Mouse (Mus musculus) lung, adult 2 months (tissue): Measurements from ENCODE around the gene Trip4. TPM values are rescaled to one million over a fixed set of nuclear protein-coding genes. Genes with fewer than 3 reads are reported as not detected.
A peak's percentile ranks its signal among the peaks of the same experiment; 100 is the strongest.

ENCODE experiments used
- DNase-seq: peaks from one replicate; pipeline ENCODE4 v3.0.0; 2022
- H3K4me1 ChIP-seq: fragments of 200-500 bp; 2 replicates; pipeline ENCODE4 v1.6.1; 2011; ENCODE audit warnings: low read length; ENCODE audit not compliant: control insufficient read depth, insufficient read depth
- H3K4me3 ChIP-seq: fragments of 200-500 bp; replicated peaks from 2 replicates; pipeline ENCODE3; 2011; ENCODE audit warnings: low read depth, mild to moderate bottlenecking, control low read depth, low read length; ENCODE audit errors: extremely low read depth
- CTCF ChIP-seq: fragments of 200-500 bp; IDR thresholded peaks from 2 replicates; pipeline ENCODE4 v1.5.1; 2011; ENCODE audit warnings: mild to moderate bottlenecking, low read length, control low read depth; ENCODE audit not compliant: insufficient read depth
- POLR2A ChIP-seq: fragments of 200-500 bp; IDR thresholded peaks from 2 replicates; pipeline ENCODE4 v1.6.1; 2011; ENCODE audit warnings: low read depth, mild to moderate bottlenecking, control low read depth, low read length, borderline replicate concordance; ENCODE audit errors: extremely low read depth
- WGBS: fragments of 180-500 bp; shearing (Covaris S2); methylation state at CpG from one replicate; pipeline ENCODE4 v1.1.7; 2018; 5-methylcytosine and 5-hydroxymethylcytosine counted together
- polyA plus RNA-seq: library from polyadenylated mRNA; depleted of rRNA; stranded (reverse); fragments of >200 nt; gene quantifications from 2 replicates; pipeline ENCODE4 v1.2.3, GENCODE M21; 2012; rRNA removed

Trip4 gene
- polyA plus RNA-seq = 6.7 and 8.4 TPM in 2 replicates

DNA sequence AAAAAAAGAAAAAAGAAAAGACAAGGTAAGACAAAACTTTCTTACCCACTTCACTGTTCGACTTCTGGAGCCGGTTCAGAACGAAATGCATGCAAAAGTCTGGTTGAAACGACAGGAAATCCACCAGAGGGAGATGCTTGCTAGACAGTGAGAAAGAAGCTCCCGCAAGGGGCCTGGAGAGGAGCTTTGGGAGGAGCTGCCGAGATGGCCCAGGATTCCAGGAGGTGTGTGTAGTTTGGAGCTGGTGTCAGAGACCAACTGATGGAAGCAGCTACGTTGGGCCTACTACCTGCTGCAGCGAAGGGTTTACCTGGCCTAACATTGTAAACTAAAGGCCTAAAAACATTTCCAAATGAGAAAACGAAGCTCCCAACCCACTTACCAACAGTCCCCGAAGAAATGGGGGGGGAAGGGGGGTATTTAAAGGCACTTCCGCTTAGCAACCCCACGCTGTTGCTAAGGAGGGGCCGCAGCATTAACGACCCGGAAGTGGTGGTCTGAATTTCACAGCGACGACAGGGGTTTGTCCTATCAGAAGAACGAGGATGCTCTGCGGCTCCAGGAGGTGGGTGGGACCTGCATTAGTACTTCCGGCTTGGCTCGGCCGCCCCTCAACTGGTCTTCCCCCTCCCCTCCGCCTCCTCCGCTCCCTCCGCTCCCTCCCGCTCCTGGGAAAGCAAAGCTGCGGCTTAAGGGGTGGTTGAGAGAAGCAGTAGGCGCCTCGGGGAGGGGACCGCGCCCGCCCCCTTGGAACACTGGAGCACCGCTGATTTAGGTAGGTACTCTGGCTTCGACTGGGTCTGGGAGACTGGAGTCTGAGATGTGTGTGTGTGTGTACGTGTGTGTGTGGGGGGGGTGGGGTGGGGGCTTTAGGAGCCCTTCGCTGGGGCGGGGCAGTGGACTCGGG is at the start of gene Trip4, which contains the start of gene Csnk1g1:
Gene Trip4 (minus strand): TSS at position 401 of the 907 bp plus-strand sequence.
Gene Csnk1g1 (plus strand): TSS at position 531 of the 907 bp plus-strand sequence.
- TF ChIP-seq POLR2A (peak; percentile 27; the same call in 1 of the 2 replicates), CTCF (0 out of 2 replicates have a peak, but pooled peaks have one; percentile 10)
- peak; percentile 89 for DNase-seq
- peak within 1 kb of the TSS; percentile 98 for H3K4me3 ChIP-seq
- WGBS = under 1% methylated on average over 37 of the region's 38 CpGs
- peaks cover 3% of the 10 kb centered on the region for H3K4me1 ChIP-seq

DNA sequence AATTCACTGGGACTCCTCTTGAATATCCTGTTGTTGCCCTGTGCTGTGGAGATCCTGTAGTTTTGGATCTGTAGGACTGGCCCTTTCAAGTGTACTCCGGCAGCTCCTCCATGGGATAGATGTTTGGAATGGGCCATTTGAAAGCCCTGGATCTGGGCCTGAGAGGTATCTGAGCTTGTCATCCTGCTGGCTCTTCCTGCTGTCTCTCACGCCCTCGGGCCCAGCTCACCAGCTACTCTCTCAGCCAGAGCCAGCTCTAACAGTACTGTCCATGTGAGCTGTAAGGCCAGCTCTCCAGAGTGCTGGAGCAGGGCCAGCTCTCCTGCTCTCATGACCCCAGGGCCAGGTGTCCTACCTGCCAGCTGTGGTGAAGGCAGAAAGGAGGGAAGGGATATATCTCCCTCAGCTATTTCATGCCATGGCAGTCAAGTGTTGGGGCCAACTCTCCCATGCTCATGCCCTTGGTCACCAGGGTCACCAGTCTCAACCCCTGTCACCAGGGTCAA is 42.5 kb upstream of the Trip4 start:
- H3K4me1 ChIP-seq = no peaks in the 10 kb centered on the region
- TF ChIP-seq POLR2A = no peak
- H3K4me3 ChIP-seq = no peak overlapping the region
- 81% methylated on average over 3 of the region's 3 CpGs for WGBS
- DNase-seq = no peak

DNA sequence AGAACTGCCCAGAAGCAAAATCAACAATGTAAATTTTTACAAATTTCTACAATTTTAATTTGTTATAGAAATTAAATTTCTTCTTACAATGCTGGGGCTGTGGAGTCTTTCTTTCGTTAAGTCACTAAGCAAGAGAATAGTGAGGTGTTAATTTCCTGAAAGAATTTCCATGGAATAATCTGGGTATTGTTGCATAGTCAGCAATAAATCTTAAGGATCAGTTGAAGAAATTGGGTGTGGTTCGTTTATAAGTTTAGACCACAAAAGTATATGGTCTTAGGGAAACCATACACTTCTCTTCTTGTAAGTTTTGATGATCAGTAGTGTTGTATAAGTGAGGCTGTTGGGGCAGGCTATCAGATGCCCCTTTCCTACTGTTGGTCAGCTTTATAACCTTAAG is 29.0 kb upstream of the Trip4 start:
- TF ChIP-seq CTCF (no peak), POLR2A (no peak)
- no peak overlapping the region for H3K4me3 ChIP-seq
- no peaks in the 10 kb centered on the region for H3K4me1 ChIP-seq
- 88% methylated on average over 2 of the region's 2 CpGs for WGBS
- no peak for DNase-seq

DNA sequence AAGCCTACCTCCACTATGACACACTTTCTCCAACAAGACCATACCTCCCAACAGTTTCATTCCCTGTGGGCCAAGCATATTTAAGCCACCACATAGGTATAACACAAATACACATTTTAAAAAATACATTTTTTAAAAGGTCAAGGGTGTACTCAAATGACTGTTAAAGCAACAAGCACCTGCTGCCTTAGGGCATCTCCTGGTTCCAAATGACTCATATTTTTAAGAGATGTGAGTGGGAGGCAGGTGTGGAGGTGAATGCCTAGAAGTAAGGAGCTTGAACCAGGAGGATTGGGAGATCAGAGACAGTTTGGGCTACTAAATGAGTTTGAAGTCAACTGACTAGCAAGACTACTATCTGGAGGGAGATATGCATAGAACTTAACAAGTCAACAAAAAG is 21.2 kb upstream of the Trip4 start:
- Histone ChIP-seq H3K4me1 (no peaks in the 10 kb centered on the region; the same call in 1 of the 2 replicates), H3K4me3 (no peak overlapping the region)
- TF ChIP-seq POLR2A = no peak
- TF ChIP-seq CTCF = no peak
- no peak for DNase-seq

DNA sequence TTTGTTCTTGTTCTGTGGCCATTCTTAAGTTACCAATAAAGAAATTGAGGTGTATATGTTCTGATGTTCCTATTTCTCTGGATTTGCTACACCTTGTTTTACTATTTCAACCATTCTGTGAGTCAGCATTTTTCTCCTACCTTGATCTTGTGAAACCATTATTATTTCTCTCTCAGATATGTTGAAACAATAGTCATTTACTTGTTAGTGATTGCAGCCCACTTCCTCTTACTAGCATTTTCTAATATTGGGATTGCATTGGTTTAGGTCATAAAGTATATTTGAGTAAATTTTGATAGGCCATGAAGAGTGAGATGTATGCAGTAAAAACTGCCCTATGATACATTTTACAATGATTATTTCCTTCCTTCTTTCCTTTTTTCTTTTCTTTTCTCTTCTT is 19.9 kb upstream of the Trip4 start:
- H3K4me3 ChIP-seq = no peak overlapping the region
- no peak for TF ChIP-seq CTCF
- no peak for TF ChIP-seq POLR2A
- DNase-seq = no peak
- no peaks in the 10 kb centered on the region; the same call in 1 of the 2 replicates for H3K4me1 ChIP-seq

DNA sequence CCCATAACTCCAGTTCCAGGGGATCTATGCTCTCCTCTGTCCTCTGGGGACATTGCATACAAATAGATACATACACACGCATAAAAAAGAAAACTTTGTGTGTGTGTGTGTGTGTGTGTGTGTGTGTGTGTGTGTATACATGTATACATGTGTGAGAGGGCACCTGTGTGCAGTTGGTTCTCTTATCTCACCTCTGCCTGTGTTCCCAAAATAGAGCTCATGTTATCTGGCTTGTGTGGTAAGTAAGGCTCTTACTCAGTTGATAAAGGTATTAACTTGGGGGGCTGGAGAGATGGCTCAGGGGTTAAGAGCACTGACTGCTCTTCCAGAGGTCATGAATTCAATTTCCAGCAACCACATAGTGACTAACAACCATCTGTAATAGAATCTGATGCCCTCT is 8.4 kb upstream of the Trip4 start:
- no peak for DNase-seq
- TF ChIP-seq CTCF = no peak
- no peak for TF ChIP-seq POLR2A
- H3K4me1 ChIP-seq = 0 out of 2 replicates have a peak, but pooled peaks cover 2% of the 10 kb centered on the region
- H3K4me3 ChIP-seq = no peak overlapping the region
- 70% methylated on average over 1 of the region's 1 CpGs for WGBS

DNA sequence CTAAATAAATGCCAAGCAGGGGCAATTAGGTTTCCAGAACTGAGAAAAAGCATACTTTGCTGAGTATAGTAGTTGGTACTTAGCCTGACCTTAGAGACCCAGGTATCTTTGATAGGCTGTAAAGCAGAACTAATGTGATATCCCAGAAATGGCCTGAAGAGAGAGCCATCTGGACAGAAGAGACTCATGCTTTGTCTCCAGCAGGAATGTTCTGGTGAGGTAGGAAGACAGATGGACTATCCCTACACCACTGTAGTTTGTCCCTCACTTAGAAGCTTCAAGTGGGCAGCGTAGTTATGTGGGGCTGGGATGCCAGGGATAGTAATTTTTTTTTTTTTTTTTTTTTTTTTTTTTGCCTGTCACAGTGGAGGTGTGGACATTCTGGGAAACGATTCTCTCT is 5.4 kb upstream of the Trip4 start:
- TF ChIP-seq CTCF (no peak), POLR2A (no peak)
- WGBS = 70% methylated on average over 2 of the region's 2 CpGs
- no peak for DNase-seq
- Histone ChIP-seq H3K4me1 (0 out of 2 replicates have a peak, but pooled peaks cover 2% of the 10 kb centered on the region), H3K4me3 (no peak overlapping the region)

DNA sequence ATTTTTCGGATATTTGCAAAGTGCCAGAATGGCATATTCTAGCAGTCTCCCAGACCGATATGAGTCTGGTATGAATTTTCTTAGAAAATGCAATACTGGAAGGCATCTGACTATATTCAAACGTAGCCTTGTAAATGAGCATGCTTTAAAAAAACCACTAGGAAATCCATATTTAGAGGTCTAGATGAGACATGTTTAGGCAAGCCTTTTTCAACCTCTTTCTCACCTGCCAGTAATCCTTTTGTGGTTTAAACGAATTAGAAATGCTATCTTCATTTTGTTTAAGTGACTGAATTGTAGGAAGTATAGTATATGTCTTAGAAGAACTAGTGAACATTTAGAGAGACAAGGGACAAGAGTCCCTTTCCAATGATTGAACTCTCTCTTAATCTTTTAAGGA is 1.2 kb upstream of the Trip4 start:
- WGBS = 2% methylated on average over 4 of the region's 4 CpGs
- DNase-seq = no peak
- peak overlapping the region; percentile 94 for H3K4me3 ChIP-seq
- no peak for TF ChIP-seq CTCF
- no peak for TF ChIP-seq POLR2A
- peaks cover 3% of the 10 kb centered on the region for H3K4me1 ChIP-seq

DNA sequence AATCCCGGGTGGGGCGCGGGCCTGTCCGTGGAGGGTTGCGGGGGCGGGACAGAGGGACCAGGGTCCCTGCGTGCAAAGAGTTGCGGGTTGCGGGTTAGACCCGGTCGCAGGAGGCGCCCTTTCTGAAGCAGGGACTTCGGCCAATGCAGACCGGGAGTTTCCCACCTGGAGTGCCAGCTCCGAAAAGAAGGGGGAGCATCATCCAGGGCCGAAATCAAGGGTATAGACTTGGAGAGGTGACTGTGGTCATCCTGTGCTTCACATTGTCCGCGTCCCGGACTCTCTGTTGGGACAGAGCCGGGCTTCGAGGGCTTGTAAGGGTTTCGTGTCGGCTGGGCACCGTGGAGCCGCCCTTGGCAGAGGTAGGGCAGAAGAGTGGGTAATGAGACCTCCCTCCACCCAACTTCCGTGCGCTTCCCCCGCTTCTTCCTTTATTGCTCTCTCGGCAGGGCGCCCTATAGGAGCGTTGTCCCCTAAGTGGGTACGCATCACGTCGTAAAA is 757 bp upstream of the Trip4 start:
- peak overlapping the region; percentile 94 for H3K4me3 ChIP-seq
- under 1% methylated on average over 34 of the region's 34 CpGs for WGBS
- no peak for TF ChIP-seq CTCF
- TF ChIP-seq POLR2A = no peak
- H3K4me1 ChIP-seq = peaks cover 3% of the 10 kb centered on the region
- peak; percentile 67 for DNase-seq
